ENCODE assay signal across 17 mouse cellular contexts in the genomic region with DNA sequence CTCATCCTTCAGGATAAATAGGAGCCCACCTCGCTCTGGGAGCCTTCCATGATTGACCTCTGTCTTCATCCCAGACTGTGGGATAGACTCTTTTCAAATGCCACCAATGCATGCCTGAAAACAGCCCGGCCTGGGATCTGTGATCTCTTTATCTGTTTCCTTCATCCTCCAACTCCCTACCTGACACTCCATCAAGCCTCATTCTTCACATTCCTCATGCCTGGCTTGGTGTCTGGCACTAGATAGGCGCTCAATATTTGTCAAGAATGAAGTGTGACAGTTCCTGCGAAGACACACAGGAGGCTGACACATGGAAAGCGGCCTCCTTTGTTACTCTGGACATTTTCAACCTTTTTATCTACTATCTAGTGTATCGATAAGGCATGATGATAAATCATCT. TPM values are rescaled to one million over a fixed set of nuclear protein-coding genes. Genes with fewer than 3 reads are reported as not detected.
DNase-seq lines count a peak whose midpoint lies in the region; ATAC-seq and TF ChIP-seq lines count a peak whose summit lies in the region.
"Had no signal": no experiment of that assay in that cellular context is flagged by ENCODE, and none has a peak within 500 bp of the region (broad histone marks: within the 10 kb centered on the region; RNA-seq: fewer than 3 reads in every experiment).

No protein-coding gene starts in this region.

- peaks cover 16% of the 10 kb centered on the region for H3K4me1 ChIP-seq in intestine, embryonic 14.5 days (replicated peaks; ENCODE audit: control insufficient read depth, insufficient read depth, low read length)
- no peaks in the 10 kb centered on the region for H3K4me1 ChIP-seq in intestine, postnatal 0 days (replicated peaks; ENCODE audit: control insufficient read depth, insufficient read depth, low read length)
- H3K4me1 ChIP-seq in limb, embryonic 14.5 days (ENCODE audit: control insufficient read depth, insufficient read depth, low read length): peaks cover 11% of the 10 kb centered on the region
- H3K4me1 ChIP-seq: forebrain, embryonic 12.5 days had no signal

- no peak for TF ChIP-seq POLR2A in limb, embryonic 14.5 days (IDR thresholded peaks at IDR 0.05; ENCODE audit: borderline replicate concordance, extremely low read depth, insufficient read depth, insufficient read length)

- peak overlapping the region; percentile 40 for H3K27ac ChIP-seq in intestine, embryonic 14.5 days (ENCODE audit: low read depth)
- H3K27ac ChIP-seq in intestine, postnatal 0 days (ENCODE audit: low read depth, low read length): no peak overlapping the region
- peak overlapping the region; percentile 68 for H3K27ac ChIP-seq in limb, embryonic 14.5 days (replicated peaks; ENCODE audit: low read depth, low read length)
- H3K27ac ChIP-seq: forebrain, embryonic 12.5 days; gastrocnemius, adult 2 months; hindbrain, embryonic 14.5 days; kidney, postnatal 0 days had no signal

- no peaks in the 10 kb centered on the region for H3K36me3 ChIP-seq in intestine, embryonic 14.5 days (ENCODE audit: control insufficient read depth, insufficient read depth, low read length)
- H3K36me3 ChIP-seq in intestine, postnatal 0 days (ENCODE audit: control insufficient read depth, insufficient read depth): no peaks in the 10 kb centered on the region
- H3K36me3 ChIP-seq in limb, embryonic 14.5 days (ENCODE audit: control insufficient read depth, insufficient read depth, low read length): no peaks in the 10 kb centered on the region
- H3K36me3 ChIP-seq: forebrain, embryonic 12.5 days had no signal

- peak; percentile 46 to 62 for DNase-seq in cerebellum, postnatal 10 days
- no peak for DNase-seq in cerebellum, postnatal 25 days
- DNase-seq in intestine, embryonic 14.5 days (ENCODE audit: low spot score): no peak
- DNase-seq in Muller cell, postnatal 12 days (ENCODE audit: inconsistent ontology term): peak; percentile 23
- DNase-seq in limb, embryonic 14.5 days (ENCODE audit: low spot score): no peak
- no peak for DNase-seq in T-cell, adult 2 months (ENCODE audit: low spot score)
- DNase-seq: cerebellum, adult 11-12 months; gastrocnemius, adult 2 months; layer of hippocampus, adult 9-11 months; lung, adult 2 months; thymus, adult 18-20 months had no signal

- no peak for ATAC-seq in intestine, embryonic 14.5 days (replicated peaks; ENCODE audit: low FRiP score, low TSS enrichment, low read depth)
- no peak for ATAC-seq in intestine, postnatal 0 days
- peak; percentile 16; the same call in 1 of the 2 replicates for ATAC-seq in limb, embryonic 14.5 days (ENCODE audit: low FRiP score, low read depth)
- ATAC-seq in erythroblast, adult 5-6 weeks (replicated peaks; ENCODE audit: low FRiP score, poor library complexity, severe bottlenecking): no peak
- ATAC-seq: Patski had no signal

- 62% methylated on average over 6 of the region's 6 CpGs for WGBS in intestine, embryonic 14.5 days
- 58% methylated on average over 6 of the region's 6 CpGs for WGBS in intestine, postnatal 0 days
- 65% methylated on average over 6 of the region's 6 CpGs for WGBS in limb, embryonic 14.5 days

- no peak for TF ChIP-seq CTCF in intestine, postnatal 0 days (IDR thresholded peaks at IDR 0.05; ENCODE audit: low read depth)

- H3K9ac ChIP-seq in intestine, embryonic 14.5 days (ENCODE audit: low read length): no peak overlapping the region
- no peak overlapping the region for H3K9ac ChIP-seq in intestine, postnatal 0 days (ENCODE audit: low read depth, low read length)
- H3K9ac ChIP-seq in limb, embryonic 14.5 days (ENCODE audit: low read depth, low read length, severe bottlenecking): no peak overlapping the region
- H3K9ac ChIP-seq: forebrain, embryonic 12.5 days; hindbrain, embryonic 14.5 days had no signal

- no peak overlapping the region for H3K4me3 ChIP-seq in intestine, embryonic 14.5 days (ENCODE audit: low read depth, low read length)
- no peak overlapping the region for H3K4me3 ChIP-seq in intestine, postnatal 0 days (ENCODE audit: low read depth, low read length)
- H3K4me3 ChIP-seq in limb, embryonic 14.5 days (replicated peaks; ENCODE audit: low read length): no peak overlapping the region
- H3K4me3 ChIP-seq: forebrain, embryonic 12.5 days; gastrocnemius, adult 2 months had no signal

- H3K9me3 ChIP-seq in intestine, embryonic 14.5 days (ENCODE audit: control insufficient read depth, low read length): no peaks in the 10 kb centered on the region
- no peaks in the 10 kb centered on the region for H3K9me3 ChIP-seq in intestine, postnatal 0 days (ENCODE audit: control insufficient read depth)
- no peaks in the 10 kb centered on the region for H3K9me3 ChIP-seq in limb, embryonic 14.5 days (ENCODE audit: control insufficient read depth, low read length)
- H3K9me3 ChIP-seq: forebrain, embryonic 12.5 days had no signal

- no peak overlapping the region for H3K4me2 ChIP-seq in intestine, embryonic 14.5 days (ENCODE audit: low read length)
- no peak overlapping the region for H3K4me2 ChIP-seq in intestine, postnatal 0 days (replicated peaks; ENCODE audit: low read depth)
- H3K4me2 ChIP-seq in limb, embryonic 14.5 days (replicated peaks; ENCODE audit: low read depth, low read length, severe bottlenecking): 0 out of 2 replicates have a peak overlapping the region, but pooled peaks have one; percentile 5
- H3K4me2 ChIP-seq: forebrain, embryonic 12.5 days; hindbrain, embryonic 14.5 days had no signal

- no peaks in the 10 kb centered on the region for H3K27me3 ChIP-seq in intestine, embryonic 14.5 days (replicated peaks; ENCODE audit: control insufficient read depth, insufficient read depth, low read length)
- no peaks in the 10 kb centered on the region for H3K27me3 ChIP-seq in intestine, postnatal 0 days (replicated peaks; ENCODE audit: control insufficient read depth, insufficient read depth, low read length)
- no peaks in the 10 kb centered on the region for H3K27me3 ChIP-seq in limb, embryonic 14.5 days (ENCODE audit: control insufficient read depth, insufficient read depth, low read length)
- H3K27me3 ChIP-seq: forebrain, embryonic 12.5 days; Patski had no signal

RNA-seq across cellular contexts. Expression of a gene that starts 9.9 kb away (rescaled TPM):
- polyA plus RNA-seq in intestine, embryonic 14.5 days (2014; fragmentation: Nextera tagmentation; extraction: Ambion mirVana): 10.0 and 10.3 TPM in 2 replicates
- 3.7 and 4.4 TPM in 2 replicates for polyA plus RNA-seq in intestine, postnatal 0 days (2015; fragmentation: Nextera tagmentation; extraction: Ambion mirVana)
- 44.3 and 48.5 TPM in 2 replicates for polyA plus RNA-seq in limb, embryonic 14.5 days (2012; rRNA removed)
- polyA plus RNA-seq in limb, embryonic 14.5 days (2014; fragmentation: Nextera tagmentation; extraction: Ambion mirVana): 41.1 and 50.9 TPM in 2 replicates
- 3.5 and 5.0 TPM in 2 replicates for total RNA-seq in erythroblast, adult 5-6 weeks (2015; ENCODE audit: low replicate concordance)
- 0.77 and 4.5 TPM in 2 replicates for total RNA-seq in erythroblast, adult 5-6 weeks (2017; ENCODE audit: low replicate concordance)

RNA-seq across cellular contexts. Expression of a gene that starts 19.9 kb away (rescaled TPM):
- polyA plus RNA-seq in intestine, embryonic 14.5 days (2014; fragmentation: Nextera tagmentation; extraction: Ambion mirVana): 962 and 973 TPM in 2 replicates
- 145 and 156 TPM in 2 replicates for polyA plus RNA-seq in intestine, postnatal 0 days (2015; fragmentation: Nextera tagmentation; extraction: Ambion mirVana)
- polyA plus RNA-seq in limb, embryonic 14.5 days (2012; rRNA removed): 3,348 and 4,195 TPM in 2 replicates
- 2,178 and 2,321 TPM in 2 replicates for polyA plus RNA-seq in limb, embryonic 14.5 days (2014; fragmentation: Nextera tagmentation; extraction: Ambion mirVana)
- not detected in 2 replicates for total RNA-seq in erythroblast, adult 5-6 weeks (2015; ENCODE audit: low replicate concordance)
- not detected in 2 replicates for total RNA-seq in erythroblast, adult 5-6 weeks (2017; ENCODE audit: low replicate concordance)

Comparison
In these comparisons a context has a peak if more than half of its experiments do, and no peak if none do; other contexts are left out.
1. DNase-seq: peak in cerebellum, postnatal 10 days (2 of 2) and Muller cell, postnatal 12 days (single experiment); none in cerebellum, postnatal 25 days (0 of 2), intestine, embryonic 14.5 days (single experiment), limb, embryonic 14.5 days (single experiment) and T-cell, adult 2 months (single experiment).